Mouse (Mus musculus): ENCODE results near the gene Bax. TPM values are rescaled to one million over a fixed set of nuclear protein-coding genes. Genes with fewer than 3 reads are reported as not detected.

The Bax gene
- polyA plus RNA-seq, 1 experiment, result 249 TPM

GRCm38 (mm10) chr7:45492951-45493350, 26.3 kb upstream of the Bax start:
- Histone ChIP-seq H3K79me2 (ENCODE audit: control insufficient read depth, insufficient read depth) (no peaks in the 10 kb centered on the region), H3ac (ENCODE audit: control insufficient read depth, insufficient read length) (no peak overlapping the region), H3K36me3 (ENCODE audit: control insufficient read depth, insufficient read depth) (no peaks in the 10 kb centered on the region), H3K4me3 (no peak overlapping the region), H3K27me3 (ENCODE audit: control insufficient read depth, insufficient read depth, insufficient read length) (no peaks in the 10 kb centered on the region), H3K4me2 (ENCODE audit: low read depth) (no peak overlapping the region)
- TF ChIP-seq POLR2AphosphoS2 (IDR thresholded peaks at IDR 0.05; ENCODE audit: insufficient read length, low read depth), result no peak
- TF ChIP-seq USF1 (IDR thresholded peaks at IDR 0.05; ENCODE audit: low read depth), result no peak
- TF ChIP-seq POLR2A (IDR thresholded peaks at IDR 0.05; ENCODE audit: insufficient read length, low read depth), result no peak

- Histone ChIP-seq H3K36me3 (ENCODE audit: control insufficient read depth, insufficient read depth) (no peaks in the 10 kb centered on the region), H3K4me2 (ENCODE audit: low read depth) (no peak overlapping the region)
These were observed 25.6 kb upstream of the Bax start for GRCm38 (mm10) chr7:45492225-45492844.

GRCm38 (mm10) chr7:45491264-45491663, 24.6 kb upstream of the Bax start:
- TF ChIP-seq POLR2AphosphoS2 (IDR thresholded peaks at IDR 0.05; ENCODE audit: insufficient read length, low read depth) (peak; percentile 32), POLR2A (IDR thresholded peaks at IDR 0.05; ENCODE audit: insufficient read length, low read depth) (no peak)
- Histone ChIP-seq H3K4me2 (ENCODE audit: low read depth) (peak overlapping the region; percentile 70), H3K36me3 (ENCODE audit: control insufficient read depth, insufficient read depth) (no peaks in the 10 kb centered on the region), H3K4me3 (no peak overlapping the region), H3K79me2 (ENCODE audit: control insufficient read depth, insufficient read depth) (no peaks in the 10 kb centered on the region), H3ac (ENCODE audit: control insufficient read depth, insufficient read length) (no peak overlapping the region), H3K27me3 (ENCODE audit: control insufficient read depth, insufficient read depth, insufficient read length) (no peaks in the 10 kb centered on the region)

More at GRCm38 (mm10) chr7:45492225-45492844, 25.6 kb upstream of the Bax start:
- TF ChIP-seq MAX (IDR thresholded peaks at IDR 0.05; ENCODE audit: low read depth) (no peak), E2F4 (IDR thresholded peaks at IDR 0.05; ENCODE audit: insufficient read depth) (no peak)
- H3K27me3 ChIP-seq (ENCODE audit: control insufficient read depth, insufficient read depth, insufficient read length), result no peaks in the 10 kb centered on the region
- H3K79me2 ChIP-seq (ENCODE audit: control insufficient read depth, insufficient read depth), result no peaks in the 10 kb centered on the region
- H3ac ChIP-seq (ENCODE audit: control insufficient read depth, insufficient read length), result no peak overlapping the region
- no peak overlapping the region for H3K4me3 ChIP-seq

GRCm38 (mm10) chr7:45490822-45491221, 24.1 kb upstream of the Bax start:
- H3K4me2 ChIP-seq (ENCODE audit: low read depth), result peak overlapping the region; percentile 70

GRCm38 (mm10) chr7:45489578-45489977, 22.9 kb upstream of the Bax start:
- TF ChIP-seq POLR2A (IDR thresholded peaks at IDR 0.05; ENCODE audit: insufficient read length, low read depth) (no peak), USF1 (IDR thresholded peaks at IDR 0.05; ENCODE audit: low read depth) (no peak), MYOD1 (IDR thresholded peaks at IDR 0.05; ENCODE audit: control insufficient read depth in 1 of 3, insufficient read length in 2 of 3, low read depth in 2 of 3) (no peak), MAX (IDR thresholded peaks at IDR 0.05; ENCODE audit: low read depth) (no peak), REST (IDR thresholded peaks at IDR 0.05; ENCODE audit: insufficient read depth, insufficient read length) (no peak), CEBPB (IDR thresholded peaks at IDR 0.05; ENCODE audit: insufficient read depth, poor library complexity, severe bottlenecking) (no peak), MYOG (IDR thresholded peaks at IDR 0.05; ENCODE audit: control insufficient read depth in 1 of 3, insufficient read depth in 1 of 3, insufficient read length in 2 of 3, low read depth in 2 of 3) (no peak), TCF3 (IDR thresholded peaks at IDR 0.05; ENCODE audit: insufficient read length, low read depth) (no peak)
- H3K27me3 ChIP-seq (ENCODE audit: control insufficient read depth, insufficient read depth, insufficient read length), result no peaks in the 10 kb centered on the region
- H3K4me2 ChIP-seq (ENCODE audit: low read depth), result no peak overlapping the region
- no peak overlapping the region for H3K4me3 ChIP-seq
- no peak overlapping the region for H3ac ChIP-seq (ENCODE audit: control insufficient read depth, insufficient read length)
- no peaks in the 10 kb centered on the region for H3K79me2 ChIP-seq (ENCODE audit: control insufficient read depth, insufficient read depth)
- no peaks in the 10 kb centered on the region for H3K36me3 ChIP-seq (ENCODE audit: control insufficient read depth, insufficient read depth)

More at GRCm38 (mm10) chr7:45490822-45491221, 24.1 kb upstream of the Bax start:
- Histone ChIP-seq H3K36me3 (ENCODE audit: control insufficient read depth, insufficient read depth) (no peaks in the 10 kb centered on the region), H3ac (ENCODE audit: control insufficient read depth, insufficient read length) (no peak overlapping the region), H3K79me2 (ENCODE audit: control insufficient read depth, insufficient read depth) (no peaks in the 10 kb centered on the region), H3K27me3 (ENCODE audit: control insufficient read depth, insufficient read depth, insufficient read length) (no peaks in the 10 kb centered on the region), H3K4me3 (no peak overlapping the region)
- TF ChIP-seq MYOG (IDR thresholded peaks at IDR 0.05; ENCODE audit: control insufficient read depth in 1 of 3, insufficient read depth in 1 of 3, insufficient read length in 2 of 3, low read depth in 2 of 3), result no peak
- no peak for TF ChIP-seq TCF12 (IDR thresholded peaks at IDR 0.05; ENCODE audit: insufficient read depth, poor library complexity, severe bottlenecking)
- TF ChIP-seq TCF3 (IDR thresholded peaks at IDR 0.05; ENCODE audit: insufficient read length, low read depth), result no peak
- no peak for TF ChIP-seq POLR2AphosphoS2 (IDR thresholded peaks at IDR 0.05; ENCODE audit: insufficient read length, low read depth)
- TF ChIP-seq REST (IDR thresholded peaks at IDR 0.05; ENCODE audit: insufficient read depth, insufficient read length), result no peak
- no peak for TF ChIP-seq SRF (IDR thresholded peaks at IDR 0.05; ENCODE audit: control insufficient read depth, insufficient read length, low read depth)
- TF ChIP-seq MYOD1 (IDR thresholded peaks at IDR 0.05; ENCODE audit: control insufficient read depth in 1 of 3, insufficient read length in 2 of 3, low read depth in 2 of 3), result no peak
- no peak for TF ChIP-seq CEBPB (IDR thresholded peaks at IDR 0.05; ENCODE audit: insufficient read depth, poor library complexity, severe bottlenecking)
- TF ChIP-seq POLR2A (IDR thresholded peaks at IDR 0.05; ENCODE audit: insufficient read length, low read depth), result no peak
- TF ChIP-seq MAX (IDR thresholded peaks at IDR 0.05; ENCODE audit: low read depth), result no peak
- TF ChIP-seq USF1 (IDR thresholded peaks at IDR 0.05; ENCODE audit: low read depth), result no peak
